Comparison of ENCODE assay signal across 8 mouse cellular contexts in genomic region chr4:87368413-87369160, GRCm38 (mm10).
A peak's percentile ranks its signal among the peaks of the same experiment; 100 is the strongest.
DNase-seq lines count a peak whose midpoint lies in the region; ATAC-seq lines count a peak whose summit lies in the region.

No protein-coding gene starts in this region.

- H3K27ac ChIP-seq in intestine, embryonic 14.5 days (ENCODE audit: low read depth) = peak overlapping the region; percentile 82

- ATAC-seq in intestine, embryonic 14.5 days (replicated peaks; ENCODE audit: low FRiP score, low TSS enrichment, low read depth) = peak; percentile 80

- peak overlapping the region; percentile 85 for H3K4me2 ChIP-seq in intestine, embryonic 14.5 days (ENCODE audit: low read length)

- no peaks in the 10 kb centered on the region for H3K27me3 ChIP-seq in intestine, embryonic 14.5 days (replicated peaks; ENCODE audit: control insufficient read depth, insufficient read depth, low read length)
- H3K27me3 ChIP-seq in megakaryocyte, embryonic 14.5 days (replicated peaks) = peaks cover 16% of the 10 kb centered on the region

- peak overlapping the region; percentile 44 for H3K4me3 ChIP-seq in intestine, embryonic 14.5 days (ENCODE audit: low read depth, low read length)
- peak overlapping the region; percentile 90 for H3K4me3 ChIP-seq in megakaryocyte, embryonic 14.5 days (replicated peaks)

- peak overlapping the region; percentile 60 for H3K9ac ChIP-seq in intestine, embryonic 14.5 days (ENCODE audit: low read length)

- peak; percentile 26 for DNase-seq in kidney, adult 18-20 months
- DNase-seq in kidney, adult 11 months = no peak
- peak; percentile 84 to 85 for DNase-seq in cerebellum, postnatal 14 days
- peak; percentile 24 to 58 for DNase-seq in frontal cortex, postnatal 25 days (ENCODE audit: low spot score in 2 of 2)
- DNase-seq in intestine, embryonic 14.5 days (ENCODE audit: low spot score) = peak; percentile 76
- peak; percentile 61 to 77 for DNase-seq in left cerebral cortex, postnatal 25 days (ENCODE audit: low spot score in 2 of 2)
- DNase-seq in right cerebral cortex, postnatal 25 days = peak; percentile 72

- H3K4me1 ChIP-seq in intestine, embryonic 14.5 days (replicated peaks; ENCODE audit: control insufficient read depth, insufficient read depth, low read length) = peaks cover 17% of the 10 kb centered on the region
- peaks cover 16% of the 10 kb centered on the region for H3K4me1 ChIP-seq in megakaryocyte, embryonic 14.5 days

- 14% methylated on average over 20 of the region's 20 CpGs for WGBS in intestine, embryonic 14.5 days

- intact Hi-C loops in left cerebral cortex, postnatal 25 days (cut with DNase I) = loop anchor here (1.0 to 10.0 kb wide), 5 partner anchors 416 to 1176 kb away; partner anchors contain the start of genes Acer2 and Mllt3

- no peaks in the 10 kb centered on the region for H3K9me3 ChIP-seq in intestine, embryonic 14.5 days (ENCODE audit: control insufficient read depth, low read length)
- H3K9me3 ChIP-seq in megakaryocyte, embryonic 14.5 days = no peaks in the 10 kb centered on the region

- H3K36me3 ChIP-seq in intestine, embryonic 14.5 days (ENCODE audit: control insufficient read depth, insufficient read depth, low read length) = no peaks in the 10 kb centered on the region
- no peaks in the 10 kb centered on the region for H3K36me3 ChIP-seq in megakaryocyte, embryonic 14.5 days (replicated peaks; ENCODE audit: low read length)
